Mouse (Mus musculus): ENCODE measurements around the gene Eloa.

The Eloa gene

GRCm38 (mm10) chr4:136028689-136029088 lies 7.1 kb upstream of the Eloa start:
- no peak for DNase-seq

GRCm38 (mm10) chr4:136028132-136028564 lies 6.6 kb upstream of the Eloa start:
- peak in 1 of 2 experiments; percentile 36 for DNase-seq

DNA sequence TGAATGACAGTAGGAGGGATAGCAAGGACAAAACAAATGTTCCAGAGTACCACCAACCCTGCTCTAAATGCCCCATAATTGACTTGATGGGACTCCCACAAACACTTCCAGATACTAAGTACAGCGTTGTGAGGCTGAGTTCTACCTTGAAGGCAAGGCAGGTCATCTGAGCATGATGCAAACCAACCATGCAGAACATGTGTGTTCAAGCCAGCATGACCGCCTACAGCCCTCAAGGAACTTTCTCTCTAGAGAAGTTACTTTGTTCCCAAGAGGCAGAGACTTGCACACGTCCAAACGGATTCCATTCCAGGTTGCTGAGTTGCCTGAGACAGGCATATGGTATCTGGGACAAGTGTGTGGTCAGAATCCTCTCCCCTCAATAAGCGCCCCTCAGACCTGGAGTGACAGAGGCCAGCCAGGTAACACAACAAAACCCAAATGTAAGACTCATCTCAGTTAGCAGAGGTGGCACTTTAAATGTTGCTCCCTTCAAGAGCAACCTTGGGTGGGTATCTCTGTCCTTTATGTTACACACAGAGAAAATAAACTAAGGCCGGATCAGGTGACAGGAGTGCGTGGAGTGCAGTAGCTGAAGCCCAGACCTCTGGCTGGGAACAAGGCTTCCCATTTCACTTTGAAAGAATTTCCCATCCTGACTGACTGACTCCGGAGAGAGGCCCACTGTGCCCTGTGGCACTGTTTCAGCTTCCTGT lies 6.0 kb upstream of the Eloa start:
- no peak for DNase-seq

GRCm38 (mm10) chr4:136025350-136025749 lies 3.8 kb upstream of the Eloa start:
- DNase-seq = no peak

GRCm38 (mm10) chr4:136022924-136023323 lies 1.4 kb upstream of the Eloa start:
- DNase-seq = peak; percentile 36 to 38

GRCm38 (mm10) chr4:136020743-136021548 lies 617 bp downstream of the Eloa start:
- DNase-seq = peak; percentile 12 to 25

GRCm38 (mm10) chr4:136016059-136016602 lies 5.4 kb downstream of the Eloa start:
- no peak for DNase-seq

- no peak for DNase-seq
These were observed 11.0 kb downstream of the Eloa start for GRCm38 (mm10) chr4:136010586-136010985.

DNA sequence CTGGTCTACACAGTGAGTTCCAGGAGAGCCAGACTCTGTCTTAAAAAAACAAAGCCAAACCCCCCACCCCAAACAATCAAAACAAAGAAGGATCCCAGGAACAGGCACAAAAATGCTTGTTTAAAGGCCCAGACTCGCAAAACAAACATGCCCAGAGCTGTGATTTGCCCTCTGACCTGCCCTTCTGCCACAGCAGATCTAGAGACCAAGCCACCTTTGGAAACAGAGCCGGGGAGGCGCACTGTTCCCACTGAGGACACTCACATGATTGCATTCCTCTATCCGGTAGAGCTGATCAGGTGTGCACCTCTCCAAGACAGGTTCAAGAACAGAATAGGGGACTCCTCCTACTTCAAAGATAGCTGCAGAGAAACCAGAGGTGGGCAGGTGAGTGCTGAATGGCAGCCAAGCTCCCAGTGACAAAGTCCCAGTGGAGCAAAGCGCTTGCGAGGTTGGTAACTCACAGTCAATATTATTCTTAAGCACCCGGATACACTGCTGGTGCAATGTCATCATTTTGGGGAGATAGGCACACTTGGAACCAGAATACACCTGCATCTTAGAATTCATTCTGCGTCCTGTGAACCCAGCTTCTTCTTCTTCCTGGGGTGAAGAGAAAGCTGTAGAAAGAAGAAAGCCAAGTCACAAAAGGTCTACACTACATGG lies 12.6 kb downstream of the Eloa start:
- no peak for DNase-seq

DNA sequence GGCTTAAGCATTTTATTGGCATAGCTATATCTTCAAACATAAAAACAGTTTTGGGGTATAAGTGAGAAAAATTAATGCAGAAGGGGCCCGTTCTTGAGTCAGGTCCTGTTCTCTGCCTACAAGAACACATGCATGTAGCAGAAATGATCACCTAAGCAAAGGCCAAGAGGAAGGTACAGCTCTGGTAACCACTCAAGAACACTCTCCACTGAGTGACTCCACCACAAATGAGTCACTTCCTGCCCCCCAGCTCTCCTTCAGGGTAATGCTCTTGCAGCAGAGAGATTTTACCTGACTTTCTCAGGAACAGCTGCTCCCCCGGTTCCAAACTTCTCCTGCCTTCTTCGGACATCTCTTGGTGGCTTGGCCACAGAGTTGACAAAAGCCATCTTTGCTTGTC lies 14.7 kb downstream of the Eloa start:
- DNase-seq = no peak

DNA sequence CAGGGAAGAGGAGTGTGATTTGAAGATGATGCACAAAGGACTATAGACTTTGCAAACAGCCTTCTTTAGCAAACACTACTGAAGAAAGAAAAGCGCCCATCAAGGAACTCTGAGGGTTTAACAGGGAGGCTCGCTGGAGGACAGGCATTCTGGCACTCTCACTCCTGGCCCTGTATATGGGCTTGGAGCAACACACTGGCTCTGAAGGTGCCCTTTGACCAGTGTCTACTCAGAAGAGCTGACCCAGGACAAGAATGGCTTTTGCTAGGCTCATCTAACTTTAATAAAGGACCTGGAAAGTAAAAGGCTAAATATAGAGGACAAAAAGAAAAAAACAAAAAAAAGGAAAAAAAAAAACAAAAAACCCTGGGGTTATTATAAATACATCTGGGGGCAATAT lies 16.6 kb downstream of the Eloa start:
- DNase-seq = no peak

- DNase-seq = no peak
These were observed 17.4 kb downstream of the Eloa start for GRCm38 (mm10) chr4:136004107-136004675.

GRCm38 (mm10) chr4:135995118-135995517 lies 26.4 kb downstream of the Eloa start:
- no peak for DNase-seq

- DNase-seq = no peak
These were observed 27.6 kb downstream of the Eloa start for GRCm38 (mm10) chr4:135993941-135994340.

DNA sequence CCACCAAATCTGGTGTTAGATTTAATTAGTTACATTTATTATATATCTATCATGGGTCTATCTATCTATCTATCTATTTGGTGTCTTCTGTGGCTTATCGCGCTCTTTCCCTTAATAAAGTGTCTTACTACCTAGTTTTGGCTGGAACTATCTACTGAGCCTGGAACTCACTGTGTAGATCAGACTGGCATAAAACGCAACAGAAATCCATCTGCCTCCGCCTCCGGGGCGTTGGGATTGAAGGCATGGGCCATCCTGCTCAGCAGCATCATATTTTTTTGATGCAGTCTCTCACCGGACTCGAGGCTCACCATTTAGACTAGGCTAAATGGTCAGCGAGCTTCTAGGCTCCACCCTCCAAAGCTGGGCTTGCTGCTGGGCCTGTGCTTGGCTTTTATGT lies 33.8 kb downstream of the Eloa start:
- DNase-seq = peak; percentile 44 to 46

DNA sequence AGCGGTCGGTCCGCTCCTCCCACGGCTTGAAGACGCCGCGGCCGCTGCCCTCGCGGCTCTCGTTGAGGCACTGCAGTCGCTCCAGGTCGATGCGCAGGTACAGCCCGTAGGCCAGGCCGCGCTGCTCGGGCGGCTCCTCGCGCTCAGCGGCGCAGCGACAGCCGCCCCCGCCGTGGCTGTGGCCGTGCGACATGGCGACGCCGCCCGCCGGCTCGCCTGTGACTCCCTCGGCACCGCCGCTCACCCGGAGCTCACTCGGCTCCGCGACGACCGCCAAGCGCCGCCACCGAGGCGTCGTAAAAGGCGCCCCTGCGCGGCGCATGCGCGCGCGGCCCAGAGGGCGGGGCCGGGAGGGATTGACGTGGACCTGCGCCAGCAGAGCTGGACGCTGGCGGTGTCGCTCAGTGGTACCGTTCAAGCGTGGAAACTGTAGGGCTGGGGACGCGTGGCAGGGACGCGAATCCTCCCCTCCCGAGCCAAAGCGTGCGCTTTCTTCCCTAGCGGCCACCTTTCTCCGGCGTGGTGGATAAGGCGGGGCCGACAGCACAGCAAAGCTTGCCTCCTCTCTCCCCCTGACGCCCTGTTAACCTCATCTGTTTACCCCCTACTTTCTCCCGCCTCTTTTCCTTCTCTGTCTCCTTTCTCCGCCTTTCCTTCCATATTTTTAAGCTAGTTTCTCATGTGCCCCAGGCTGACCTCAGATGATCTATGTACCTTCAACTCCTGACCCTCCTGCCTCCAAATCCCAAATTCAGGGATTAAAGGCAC lies 34.4 kb downstream of the Eloa start, which contains the start of gene Pithd1:
Gene Pithd1, minus strand, starts transcription at position 322 of the 768 bp plus-strand sequence.
- DNase-seq = peak; percentile 96

GRCm38 (mm10) chr4:135986301-135986942 lies 35.1 kb downstream of the Eloa start:
- DNase-seq = no peak

- DNase-seq = peak in 1 of 2 experiments; percentile 9
These were observed 35.8 kb downstream of the Eloa start for GRCm38 (mm10) chr4:135985769-135986168.

DNA sequence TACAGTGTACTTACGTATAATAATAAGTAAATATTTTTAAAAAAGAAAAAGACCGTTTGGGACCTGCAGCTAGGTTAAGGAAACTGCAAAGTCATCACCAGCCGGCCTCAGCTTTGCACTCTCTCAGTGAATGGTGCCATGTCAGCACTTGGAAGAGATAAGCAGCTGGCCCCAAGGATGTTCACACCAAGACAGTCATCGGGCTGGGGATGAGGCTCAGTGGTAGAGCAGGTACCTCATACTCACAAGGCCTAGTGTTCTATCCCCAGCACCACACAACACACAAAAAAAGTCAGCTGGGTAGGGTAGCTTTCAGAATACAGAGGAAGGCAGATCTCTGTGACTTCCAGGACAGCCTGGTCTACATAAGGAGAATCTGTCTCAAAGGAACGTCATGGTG lies 36.4 kb downstream of the Eloa start:
- no peak for DNase-seq

GRCm38 (mm10) chr4:135984556-135984955 lies 37.0 kb downstream of the Eloa start:
- no peak for DNase-seq

GRCm38 (mm10) chr4:135981524-135982063 lies 40.0 kb downstream of the Eloa start:
- peak; percentile 39 to 45 for DNase-seq
